Mouse (Mus musculus): Measurements from ENCODE around the gene Gm10642. TPM values are rescaled to one million over a fixed set of nuclear protein-coding genes. Genes with fewer than 3 reads are reported as not detected.

The Gm10642 gene
- total and polyA plus RNA-seq, 3 experiments = 0.87 to 2.4 TPM; not detected in 1

DNA sequence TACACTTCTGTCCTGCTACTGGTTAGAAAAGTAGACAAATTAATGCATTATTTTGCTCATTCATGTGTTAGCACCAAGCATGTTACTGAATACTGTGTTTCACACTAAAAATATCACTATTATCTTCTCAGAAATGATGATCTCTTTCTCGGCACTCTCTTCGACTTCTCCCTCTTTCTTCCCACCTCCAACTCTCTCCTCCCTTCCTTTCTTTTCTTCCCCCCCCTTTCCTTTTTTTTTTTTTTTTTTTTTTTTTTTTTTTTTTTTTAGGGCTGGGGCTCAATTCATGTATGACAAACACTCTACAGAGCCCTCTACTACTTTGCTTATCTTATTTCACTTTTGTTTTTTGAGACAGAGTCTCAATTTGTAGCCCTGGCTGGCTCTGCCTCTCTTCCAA lies 2.2 kb downstream of the Gm10642 start:
- no peaks in the 10 kb centered on the region for H3K27me3 ChIP-seq (ENCODE audit: insufficient read depth, low read length)
- TF ChIP-seq GATA2 (IDR thresholded peaks at IDR 0.05; ENCODE audit: borderline replicate concordance, low read depth, low read length) (no peak), CTCF (IDR thresholded peaks at IDR 0.05; ENCODE audit: low read depth, low read length) (no peak), POLR2AphosphoS5 (IDR thresholded peaks at IDR 0.05; ENCODE audit: insufficient replicate concordance, low read depth, low read length) (no peak), TAL1 (conservative IDR thresholded peaks at IDR 0.05; ENCODE audit: low read depth, low read length) (no peak), GATA1 (IDR thresholded peaks at IDR 0.05; ENCODE audit: borderline replicate concordance, low read length) (no peak)
- DNase-seq (ENCODE audit: low spot score) = no peak
- peaks cover 35% of the 10 kb centered on the region for H3K4me1 ChIP-seq (ENCODE audit: insufficient read depth, low read depth, low read length)
- H3K9me3 ChIP-seq (replicated peaks) = no peaks in the 10 kb centered on the region
- no peak for ATAC-seq (ENCODE audit: extremely low read depth, insufficient number of reproducible peaks, low FRiP score, poor library complexity, severe bottlenecking)
- H3K36me3 ChIP-seq (replicated peaks) = peaks cover 11% of the 10 kb centered on the region
- no peak overlapping the region for H3K4me3 ChIP-seq (ENCODE audit: low read depth, low read length)

DNA sequence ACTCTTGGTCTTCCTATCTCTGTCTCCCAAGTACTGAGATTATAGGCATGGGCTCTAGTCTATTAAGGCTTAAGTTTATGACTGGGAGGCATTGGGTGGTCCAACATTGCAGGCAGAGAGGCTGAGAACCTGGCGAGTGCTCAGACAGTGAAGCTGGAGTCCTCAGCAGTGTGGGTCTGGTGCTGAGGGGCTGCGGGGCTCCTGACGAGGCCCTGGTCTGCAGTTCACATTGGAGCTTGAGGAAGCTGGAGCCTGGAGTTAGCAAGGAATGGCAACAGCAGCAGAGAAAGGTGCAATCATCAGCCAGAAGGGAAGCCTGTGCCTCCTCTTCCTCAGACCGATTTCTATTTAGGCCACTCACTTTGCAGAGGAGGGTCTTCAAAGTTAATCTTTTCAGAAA lies 8.8 kb downstream of the Gm10642 start:
- H3K27me3 ChIP-seq (ENCODE audit: insufficient read depth, low read length) = no peaks in the 10 kb centered on the region
- H3K36me3 ChIP-seq (replicated peaks) = no peaks in the 10 kb centered on the region
- H3K4me1 ChIP-seq (ENCODE audit: insufficient read depth, low read depth, low read length) = peaks cover 11% of the 10 kb centered on the region
- no peak overlapping the region for H3K4me3 ChIP-seq (ENCODE audit: low read depth, low read length)
- TF ChIP-seq GATA1 (IDR thresholded peaks at IDR 0.05; ENCODE audit: borderline replicate concordance, low read length) (no peak), GATA2 (IDR thresholded peaks at IDR 0.05; ENCODE audit: borderline replicate concordance, low read depth, low read length) (no peak), POLR2AphosphoS5 (IDR thresholded peaks at IDR 0.05; ENCODE audit: insufficient replicate concordance, low read depth, low read length) (no peak), TAL1 (conservative IDR thresholded peaks at IDR 0.05; ENCODE audit: low read depth, low read length) (no peak), CTCF (IDR thresholded peaks at IDR 0.05; ENCODE audit: low read depth, low read length) (no peak)
- H3K9me3 ChIP-seq (replicated peaks) = 0 out of 2 replicates have a peak, but pooled peaks cover 3% of the 10 kb centered on the region
- no peak for ATAC-seq (ENCODE audit: extremely low read depth, insufficient number of reproducible peaks, low FRiP score, poor library complexity, severe bottlenecking)
- DNase-seq (ENCODE audit: low spot score) = no peak

DNA sequence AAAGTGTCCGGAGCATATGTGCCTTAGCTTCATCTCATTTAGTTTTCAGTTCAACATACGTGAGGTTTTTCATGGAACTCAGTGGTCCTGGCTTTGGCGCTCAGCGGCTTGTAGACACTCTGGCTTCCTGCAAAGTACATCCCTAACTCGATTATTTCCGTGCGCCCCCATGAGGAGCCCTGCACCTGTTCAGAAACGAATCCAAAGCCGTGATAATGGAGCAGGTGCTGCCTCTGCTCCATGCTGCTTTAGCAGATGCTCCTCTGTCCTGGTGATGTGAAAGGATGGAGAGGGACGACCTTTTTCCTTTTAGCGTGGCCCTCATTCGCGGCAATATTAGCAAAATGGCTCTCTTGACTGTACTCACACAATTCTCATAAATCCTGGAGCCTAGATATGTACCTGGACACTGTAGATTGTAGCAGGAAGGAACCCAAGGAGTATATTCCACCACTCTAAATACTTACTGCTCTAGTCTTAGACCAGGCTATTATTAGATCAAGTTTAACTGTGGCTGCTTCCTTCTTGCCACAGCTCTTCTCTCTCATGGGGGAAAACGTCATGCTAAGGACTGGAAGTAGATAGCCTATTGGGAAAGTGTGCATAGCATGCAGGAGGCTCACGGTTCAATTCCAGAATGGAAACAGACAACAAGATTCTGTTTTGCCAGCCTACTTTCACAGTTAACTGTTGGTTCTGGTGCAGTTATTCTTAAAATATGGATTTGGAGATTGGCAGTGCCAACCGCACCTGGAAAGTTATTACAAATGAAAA lies 9.5 kb downstream of the Gm10642 start:
- peaks cover 18% of the 10 kb centered on the region for H3K4me1 ChIP-seq (ENCODE audit: insufficient read depth, low read depth, low read length)
- DNase-seq (ENCODE audit: low spot score) = no peak

DNA sequence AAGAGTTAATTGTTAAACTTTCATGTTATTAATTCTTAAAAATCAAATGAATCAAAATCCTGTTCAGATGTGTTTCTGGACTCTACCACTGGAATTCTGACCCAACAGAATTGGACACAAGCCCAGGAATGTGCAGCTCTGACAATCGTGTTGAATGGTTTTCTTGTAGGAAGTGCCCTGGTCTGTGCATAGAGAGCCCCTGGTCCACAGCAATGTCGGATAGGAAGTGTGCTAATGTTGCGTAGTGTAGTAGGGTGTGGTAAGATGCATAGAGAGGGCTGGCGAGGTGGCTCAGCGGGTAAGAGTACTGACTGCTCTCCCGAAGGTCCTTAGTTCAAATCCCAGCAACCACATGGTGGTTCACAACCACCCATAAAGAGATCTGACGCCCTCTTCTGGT lies 10.8 kb downstream of the Gm10642 start:
- ATAC-seq (ENCODE audit: extremely low read depth, insufficient number of reproducible peaks, low FRiP score, poor library complexity, severe bottlenecking) (no peak), DNase-seq (ENCODE audit: low spot score) (no peak)
- H3K36me3 ChIP-seq (replicated peaks) = no peaks in the 10 kb centered on the region
- TF ChIP-seq POLR2AphosphoS5 (IDR thresholded peaks at IDR 0.05; ENCODE audit: insufficient replicate concordance, low read depth, low read length) (no peak), GATA1 (IDR thresholded peaks at IDR 0.05; ENCODE audit: borderline replicate concordance, low read length) (no peak), CTCF (IDR thresholded peaks at IDR 0.05; ENCODE audit: low read depth, low read length) (no peak), TAL1 (conservative IDR thresholded peaks at IDR 0.05; ENCODE audit: low read depth, low read length) (no peak), GATA2 (IDR thresholded peaks at IDR 0.05; ENCODE audit: borderline replicate concordance, low read depth, low read length) (no peak)
- H3K27me3 ChIP-seq (ENCODE audit: insufficient read depth, low read length) = no peaks in the 10 kb centered on the region
- 0 out of 2 replicates have a peak, but pooled peaks cover 3% of the 10 kb centered on the region for H3K9me3 ChIP-seq (replicated peaks)
- peaks cover 30% of the 10 kb centered on the region for H3K4me1 ChIP-seq (ENCODE audit: insufficient read depth, low read depth, low read length)
- no peak overlapping the region for H3K4me3 ChIP-seq (ENCODE audit: low read depth, low read length)

More for the DNA sequence above, 9.5 kb downstream of the Gm10642 start:
- Histone ChIP-seq H3K36me3 (replicated peaks) (no peaks in the 10 kb centered on the region), H3K4me3 (ENCODE audit: low read depth, low read length) (no peak overlapping the region), H3K27me3 (ENCODE audit: insufficient read depth, low read length) (no peaks in the 10 kb centered on the region), H3K9me3 (replicated peaks) (0 out of 2 replicates have a peak, but pooled peaks cover 3% of the 10 kb centered on the region)
- TF ChIP-seq GATA2 (IDR thresholded peaks at IDR 0.05; ENCODE audit: borderline replicate concordance, low read depth, low read length) (no peak), GATA1 (IDR thresholded peaks at IDR 0.05; ENCODE audit: borderline replicate concordance, low read length) (no peak), POLR2AphosphoS5 (IDR thresholded peaks at IDR 0.05; ENCODE audit: insufficient replicate concordance, low read depth, low read length) (no peak), CTCF (IDR thresholded peaks at IDR 0.05; ENCODE audit: low read depth, low read length) (no peak), TAL1 (conservative IDR thresholded peaks at IDR 0.05; ENCODE audit: low read depth, low read length) (no peak)
- ATAC-seq (ENCODE audit: extremely low read depth, insufficient number of reproducible peaks, low FRiP score, poor library complexity, severe bottlenecking) = no peak

DNA sequence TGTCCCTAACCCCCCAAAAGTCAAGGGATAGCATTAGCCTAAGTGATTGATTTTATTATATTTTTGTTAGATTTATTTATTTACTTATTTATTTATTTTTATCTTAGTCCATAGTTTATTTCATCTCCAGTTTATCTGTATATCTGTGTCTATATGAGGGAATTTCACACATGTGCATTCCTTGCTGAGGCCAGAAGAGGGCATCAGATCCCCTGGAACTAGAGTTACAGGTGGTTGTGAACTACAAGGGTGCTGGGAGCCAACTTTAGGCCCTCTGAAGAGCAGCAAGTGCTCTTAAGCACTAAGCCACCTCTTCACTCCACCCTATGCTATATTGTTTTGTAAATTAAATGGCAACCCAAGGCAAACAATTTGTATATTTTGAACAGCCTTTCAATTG lies 12.0 kb downstream of the Gm10642 start:
- Histone ChIP-seq H3K27me3 (ENCODE audit: insufficient read depth, low read length) (no peaks in the 10 kb centered on the region), H3K36me3 (replicated peaks) (no peaks in the 10 kb centered on the region), H3K4me3 (ENCODE audit: low read depth, low read length) (no peak overlapping the region), H3K9me3 (replicated peaks) (0 out of 2 replicates have a peak, but pooled peaks cover 3% of the 10 kb centered on the region), H3K4me1 (ENCODE audit: insufficient read depth, low read depth, low read length) (peaks cover 35% of the 10 kb centered on the region)
- ATAC-seq (ENCODE audit: extremely low read depth, insufficient number of reproducible peaks, low FRiP score, poor library complexity, severe bottlenecking) (no peak), DNase-seq (ENCODE audit: low spot score) (no peak)
- no peak for TF ChIP-seq POLR2AphosphoS5 (IDR thresholded peaks at IDR 0.05; ENCODE audit: insufficient replicate concordance, low read depth, low read length)

DNA sequence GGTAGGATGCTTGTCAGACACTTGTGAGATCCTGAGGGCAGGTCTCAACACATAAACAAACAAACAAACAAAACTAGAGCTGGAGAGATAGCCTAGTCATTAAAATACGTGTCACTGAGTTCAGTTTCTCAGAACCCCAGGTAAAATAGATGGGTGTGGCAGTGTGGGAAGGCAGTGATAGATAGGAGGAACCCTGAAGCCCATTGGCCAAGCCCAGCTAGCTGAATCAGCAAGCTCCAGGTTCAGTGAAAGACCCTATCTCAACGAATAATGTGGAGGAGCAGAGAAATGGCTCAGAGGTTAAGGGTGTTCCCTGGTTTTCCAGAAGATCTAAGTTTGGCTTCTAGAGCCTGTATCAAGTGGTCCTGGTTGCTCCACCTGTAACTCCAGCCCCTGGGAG lies 13.1 kb downstream of the Gm10642 start:
- DNase-seq (ENCODE audit: low spot score) = no peak
- Histone ChIP-seq H3K36me3 (replicated peaks) (no peaks in the 10 kb centered on the region), H3K9me3 (replicated peaks) (0 out of 2 replicates have a peak, but pooled peaks cover 3% of the 10 kb centered on the region), H3K4me3 (ENCODE audit: low read depth, low read length) (no peak overlapping the region), H3K4me1 (ENCODE audit: insufficient read depth, low read depth, low read length) (peaks cover 37% of the 10 kb centered on the region), H3K27me3 (ENCODE audit: insufficient read depth, low read length) (no peaks in the 10 kb centered on the region)
- TF ChIP-seq TAL1 (conservative IDR thresholded peaks at IDR 0.05; ENCODE audit: low read depth, low read length) = no peak
- no peak for TF ChIP-seq CTCF (IDR thresholded peaks at IDR 0.05; ENCODE audit: low read depth, low read length)
- no peak for TF ChIP-seq GATA1 (IDR thresholded peaks at IDR 0.05; ENCODE audit: borderline replicate concordance, low read length)
- no peak for TF ChIP-seq POLR2AphosphoS5 (IDR thresholded peaks at IDR 0.05; ENCODE audit: insufficient replicate concordance, low read depth, low read length)
- no peak for TF ChIP-seq GATA2 (IDR thresholded peaks at IDR 0.05; ENCODE audit: borderline replicate concordance, low read depth, low read length)
- no peak for ATAC-seq (ENCODE audit: extremely low read depth, insufficient number of reproducible peaks, low FRiP score, poor library complexity, severe bottlenecking)

Measured in G1E (cell line).